Mouse (Mus musculus) midbrain, embryonic 12.5 days (tissue): ENCODE results near the gene Tmie. TPM values are rescaled to one million over a fixed set of nuclear protein-coding genes. Genes with fewer than 3 reads are reported as not detected.

Experiments
- ATAC-seq: fragments of 200-750 bp; cut with Nextera tagmentation; 2 replicates; pipeline ENCODE4 v1.8.0; 2017; ENCODE audit warnings: low read depth, moderate TSS enrichment, moderate library complexity; ENCODE audit not compliant: low FRiP score
- H3K27ac ChIP-seq: fragments of 300-500 bp; sonication (generic); replicated peaks from 2 replicates; pipeline ENCODE4 v1.5.1; 2016; ENCODE audit warnings: mild to moderate bottlenecking
- H3K27me3 ChIP-seq: fragments of 300-500 bp; sonication (generic); 2 replicates; pipeline ENCODE4 v1.6.1; 2016; ENCODE audit warnings: mild to moderate bottlenecking
- H3K36me3 ChIP-seq: fragments of 300-500 bp; sonication (generic); 2 replicates; pipeline ENCODE4 v1.6.1; 2016
- H3K4me1 ChIP-seq: fragments of 300-500 bp; sonication (generic); 2 replicates; pipeline ENCODE4 v1.6.1; 2016
- H3K4me2 ChIP-seq: fragments of 300-500 bp; sonication (generic); replicated peaks from 2 replicates; pipeline ENCODE4 v1.6.1; 2016; ENCODE audit warnings: mild to moderate bottlenecking, moderate library complexity
- H3K4me3 ChIP-seq: fragments of 300-500 bp; sonication (generic); 2 replicates; pipeline ENCODE4 v1.5.1; 2016; ENCODE audit warnings: mild to moderate bottlenecking
- H3K9ac ChIP-seq: fragments of 300-500 bp; sonication (generic); replicated peaks from 2 replicates; pipeline ENCODE4 v1.6.1; 2016; ENCODE audit warnings: mild to moderate bottlenecking, moderate library complexity
- H3K9me3 ChIP-seq: fragments of 300-500 bp; sonication (generic); 2 replicates; pipeline ENCODE4 v1.6.1; 2016; ENCODE audit warnings: mild to moderate bottlenecking
- whole genome bisulfite sequencing: fragments of 180-500 bp; shearing (Covaris S2); methylation state at CpG from one replicate; pipeline ENCODE4 v1.1.7; 2016; 5-methylcytosine and 5-hydroxymethylcytosine counted together
- polyA plus RNA-seq: library from polyadenylated mRNA; unstranded; fragments of >200 nt; fragmentation: Nextera tagmentation; extraction: Ambion mirVana; gene quantifications from 2 replicates; pipeline ENCODE4 v1.2.1, GENCODE M21; 2016

Gene Tmie
- polyA plus RNA-seq: 0.17 and 0.24 TPM in 2 replicates

- Histone ChIP-seq H3K27me3 (peaks cover 52% of the 10 kb centered on the region), H3K27ac (no peak within 1 kb of the TSS), H3K4me3 (peak within 1 kb of the TSS; percentile 43), H3K4me2 (peak within 1 kb of the TSS; percentile 65), H3K36me3 (no peaks in the 10 kb centered on the region), H3K4me1 (peaks cover 17% of the 10 kb centered on the region), H3K9me3 (no peaks in the 10 kb centered on the region), H3K9ac (peak within 1 kb of the TSS; percentile 11; the same call in 1 of the 2 replicates)
- ATAC-seq: no peak
- WGBS: 1% methylated on average over 39 of the region's 57 CpGs
These were observed at the start of gene Tmie for GRCm38 (mm10) chr9:110879998-110880561. Gene Tmie, minus strand, starts transcription at chr9:110880113.

DNA sequence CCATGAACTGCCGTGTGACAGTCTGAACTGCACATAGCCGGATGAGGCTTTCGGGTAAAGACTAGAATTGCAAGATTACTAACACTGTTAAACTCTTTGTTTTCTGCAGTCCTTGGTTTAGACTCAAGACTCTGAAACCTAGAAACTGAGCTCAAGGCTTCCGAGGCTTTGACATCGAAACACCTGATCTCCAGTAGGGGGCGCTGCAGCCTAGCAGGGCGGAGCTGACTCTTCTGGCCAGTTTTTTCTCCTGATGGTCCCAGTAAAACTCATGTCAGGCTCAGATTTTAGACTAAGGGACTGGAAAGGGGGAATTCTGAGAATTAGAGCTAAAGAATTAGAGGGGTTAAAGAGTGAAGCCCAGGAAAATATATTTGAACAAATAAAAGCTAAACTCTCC lies 42.8 kb upstream of the Tmie start:
- Histone ChIP-seq H3K4me2 (no peak overlapping the region), H3K4me3 (no peak overlapping the region), H3K36me3 (no peaks in the 10 kb centered on the region), H3K9ac (no peak overlapping the region), H3K27ac (no peak overlapping the region), H3K9me3 (no peaks in the 10 kb centered on the region), H3K4me1 (no peaks in the 10 kb centered on the region), H3K27me3 (0 out of 2 replicates have a peak, but pooled peaks cover 4% of the 10 kb centered on the region)
- 19% methylated on average over 7 of the region's 7 CpGs for WGBS
- ATAC-seq: no peak

DNA sequence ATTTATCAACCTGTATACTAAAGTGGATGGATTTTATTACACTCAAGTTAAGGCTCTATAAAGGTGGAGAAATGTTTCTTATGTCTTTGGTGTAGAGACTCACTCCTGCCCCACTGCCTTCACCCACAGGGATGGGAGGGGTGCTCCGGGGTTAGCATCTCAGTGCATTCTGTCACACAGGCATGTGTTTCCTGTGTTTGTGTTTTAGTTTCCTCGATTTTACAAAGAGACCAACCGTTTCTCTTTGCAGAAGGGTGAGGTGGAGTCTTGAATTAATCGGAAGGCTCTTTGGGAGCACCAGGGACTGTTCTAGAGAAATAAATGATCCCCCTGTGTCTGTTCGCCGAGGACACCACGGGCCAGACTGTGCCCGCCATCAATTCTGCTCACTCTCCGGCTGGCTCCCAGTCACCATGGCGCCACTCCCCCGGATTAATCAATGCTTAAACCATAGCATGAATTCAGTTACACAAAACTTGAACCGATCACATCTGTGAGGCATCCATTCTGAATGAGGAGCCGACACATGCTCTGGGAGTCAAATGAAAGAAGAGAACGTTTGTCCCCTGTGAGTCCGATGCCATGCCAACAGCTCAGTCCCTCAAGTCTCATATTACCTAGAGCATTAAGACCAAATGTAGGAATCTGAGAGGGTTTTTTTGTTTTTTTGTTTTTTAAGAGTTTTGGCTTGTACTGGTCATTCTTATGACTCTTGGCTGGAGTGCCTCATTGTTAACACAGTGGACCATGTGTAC lies 40.9 kb upstream of the Tmie start:
- H3K27ac ChIP-seq: no peak overlapping the region
- H3K4me1 ChIP-seq: no peaks in the 10 kb centered on the region
- 68% methylated on average over 15 of the region's 15 CpGs for WGBS
- H3K9ac ChIP-seq: no peak overlapping the region
- H3K27me3 ChIP-seq: peaks cover 4% of the 10 kb centered on the region; the same call in 1 of the 2 replicates
- no peaks in the 10 kb centered on the region for H3K36me3 ChIP-seq
- ATAC-seq: no peak
- H3K4me3 ChIP-seq: no peak overlapping the region
- H3K9me3 ChIP-seq: no peaks in the 10 kb centered on the region
- H3K4me2 ChIP-seq: no peak overlapping the region

DNA sequence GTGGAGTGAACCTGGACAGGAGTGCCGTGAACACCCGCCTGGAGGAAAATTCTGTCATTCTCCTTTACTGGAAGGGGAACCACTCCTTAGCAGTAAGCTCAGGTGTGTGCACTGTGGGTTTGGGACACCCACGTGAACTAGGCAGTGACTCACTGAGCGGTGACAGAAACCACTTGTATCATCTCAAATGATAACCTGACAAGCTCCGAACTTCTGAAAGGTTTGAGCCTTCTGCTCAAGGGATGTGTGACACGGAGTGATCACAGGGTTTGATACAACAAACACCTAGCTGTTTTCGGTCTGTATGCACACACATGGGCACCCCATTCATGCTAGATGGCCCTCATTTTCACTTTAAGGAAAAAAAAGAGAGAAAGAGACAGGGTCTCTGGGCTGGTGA lies 36.9 kb upstream of the Tmie start, which contains the start of gene Fam240a:
Gene Fam240a, minus strand, starts transcription at position 76 of the 400 bp plus-strand sequence.
- Histone ChIP-seq H3K4me2 (no peak within 1 kb of the TSS), H3K4me3 (no peak within 1 kb of the TSS), H3K9me3 (no peaks in the 10 kb centered on the region), H3K27me3 (no peaks in the 10 kb centered on the region; the same call in 1 of the 2 replicates), H3K9ac (no peak within 1 kb of the TSS), H3K27ac (no peak within 1 kb of the TSS), H3K36me3 (no peaks in the 10 kb centered on the region), H3K4me1 (no peaks in the 10 kb centered on the region)
- 92% methylated on average over 7 of the region's 7 CpGs for WGBS
- no peak for ATAC-seq

DNA sequence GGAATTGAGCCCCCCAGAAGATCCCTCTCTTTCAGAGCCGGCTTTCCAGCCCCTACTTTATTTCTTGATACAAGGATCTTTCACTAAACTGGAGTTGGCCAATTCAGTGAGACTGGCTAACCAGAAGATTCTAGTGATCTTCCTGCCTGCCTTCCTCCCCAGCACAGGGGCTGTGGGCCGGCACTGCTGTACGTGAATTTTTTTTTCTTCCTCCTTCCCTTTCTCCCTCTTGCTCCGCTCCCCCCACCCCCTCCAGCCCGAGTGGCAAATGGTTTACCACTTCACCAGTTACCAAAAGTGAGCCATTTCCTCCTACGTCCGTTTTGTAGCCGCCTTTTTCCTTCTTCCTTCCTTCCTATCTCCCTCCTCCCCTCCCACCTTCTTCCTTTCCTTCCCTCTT lies 35.6 kb upstream of the Tmie start:
- Histone ChIP-seq H3K36me3 (no peaks in the 10 kb centered on the region), H3K27ac (no peak overlapping the region), H3K4me1 (no peaks in the 10 kb centered on the region), H3K4me2 (no peak overlapping the region), H3K9ac (no peak overlapping the region), H3K9me3 (no peaks in the 10 kb centered on the region), H3K27me3 (no peaks in the 10 kb centered on the region; the same call in 1 of the 2 replicates), H3K4me3 (no peak overlapping the region)
- no peak for ATAC-seq
- 80% methylated on average over 8 of the region's 8 CpGs for WGBS

- H3K4me2 ChIP-seq: no peak overlapping the region
- no peak for ATAC-seq
- H3K4me1 ChIP-seq: no peaks in the 10 kb centered on the region
- no peaks in the 10 kb centered on the region for H3K9me3 ChIP-seq
- no peaks in the 10 kb centered on the region; the same call in 1 of the 2 replicates for H3K27me3 ChIP-seq
- no peak overlapping the region for H3K27ac ChIP-seq
- no peak overlapping the region for H3K9ac ChIP-seq
- no peak overlapping the region for H3K4me3 ChIP-seq
- WGBS: 58% methylated on average over 21 of the region's 21 CpGs
- H3K36me3 ChIP-seq: no peaks in the 10 kb centered on the region
These were observed 34.8 kb upstream of the Tmie start for GRCm38 (mm10) chr9:110914631-110915236.

DNA sequence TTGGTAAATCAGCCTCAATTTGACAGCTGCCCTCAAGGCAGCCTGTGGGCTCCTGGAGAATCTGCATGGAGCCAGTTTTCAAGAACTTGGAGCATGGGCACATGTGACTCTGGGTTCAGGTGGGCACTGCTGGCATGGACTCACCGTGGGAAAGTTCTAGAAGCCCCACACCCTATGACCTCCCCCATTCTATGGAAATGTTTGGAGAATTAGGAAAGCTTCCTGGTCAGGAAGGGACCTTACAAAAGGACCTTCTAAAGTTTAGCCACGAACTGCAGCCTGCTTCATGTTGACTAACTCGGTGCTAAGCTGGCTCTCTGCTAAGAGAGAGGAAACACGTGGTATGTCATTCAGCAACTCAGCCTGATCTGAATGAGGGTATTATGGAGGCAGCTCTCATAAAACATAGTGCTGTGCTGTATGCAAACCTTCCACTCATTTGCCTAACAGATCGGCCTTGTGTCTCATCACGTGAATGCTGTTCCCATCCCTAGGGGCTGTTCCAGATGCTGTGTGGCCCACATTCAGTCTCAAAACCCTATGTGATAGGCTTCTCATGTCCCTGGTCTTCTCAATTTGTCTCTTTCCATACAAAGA lies 29.6 kb upstream of the Tmie start:
- Histone ChIP-seq H3K9ac (no peak overlapping the region), H3K4me1 (no peaks in the 10 kb centered on the region), H3K4me2 (no peak overlapping the region), H3K4me3 (no peak overlapping the region), H3K36me3 (no peaks in the 10 kb centered on the region), H3K27ac (no peak overlapping the region), H3K9me3 (no peaks in the 10 kb centered on the region), H3K27me3 (no peaks in the 10 kb centered on the region)
- no peak for ATAC-seq
- WGBS: 86% methylated on average over 6 of the region's 6 CpGs

- no peaks in the 10 kb centered on the region for H3K4me1 ChIP-seq
- 91% methylated on average over 3 of the region's 3 CpGs for WGBS
- H3K27ac ChIP-seq: no peak overlapping the region
- no peak overlapping the region for H3K4me2 ChIP-seq
- H3K9ac ChIP-seq: no peak overlapping the region
- no peak overlapping the region for H3K4me3 ChIP-seq
- H3K27me3 ChIP-seq: no peaks in the 10 kb centered on the region
- ATAC-seq: no peak
- no peaks in the 10 kb centered on the region for H3K36me3 ChIP-seq
- no peaks in the 10 kb centered on the region for H3K9me3 ChIP-seq
These were observed 28.7 kb upstream of the Tmie start for GRCm38 (mm10) chr9:110908631-110909016.

DNA sequence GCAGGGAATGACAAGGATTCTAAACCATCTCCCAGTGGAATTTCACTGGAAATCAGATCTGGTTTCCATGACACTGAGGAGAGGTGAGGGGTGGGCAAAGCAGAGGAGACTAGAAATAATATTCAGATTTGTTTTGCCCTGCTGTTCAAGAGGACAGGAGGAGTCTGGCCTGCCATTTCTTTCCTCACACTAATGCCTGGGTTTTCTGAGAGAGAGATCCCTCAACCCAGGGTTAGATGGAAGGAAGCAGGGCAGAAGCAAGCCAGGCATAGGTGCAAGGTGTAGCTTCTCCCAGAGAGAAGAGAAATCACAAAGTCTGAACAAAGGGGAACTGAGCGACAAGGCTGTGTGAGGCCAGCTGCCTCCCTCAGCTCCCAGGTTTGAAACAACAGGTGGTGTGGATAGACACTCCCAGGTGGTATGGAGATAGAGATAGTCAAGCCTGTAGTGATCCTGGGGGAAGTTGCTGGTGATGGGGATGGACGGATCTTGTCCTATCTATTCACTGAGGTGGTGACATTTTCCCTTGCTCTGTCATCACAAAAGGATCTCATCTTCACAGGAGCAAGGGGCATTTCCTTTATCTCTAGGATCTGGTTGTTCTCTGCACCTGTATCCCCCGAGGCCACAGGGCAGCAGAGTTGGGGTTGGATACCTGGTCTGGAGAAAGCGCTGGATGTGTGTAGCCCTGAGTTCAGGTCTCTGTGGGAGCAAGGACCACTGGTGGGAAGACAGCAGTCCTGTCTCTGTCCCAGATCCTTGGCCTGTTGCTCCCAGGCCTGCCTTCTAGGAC lies 28.1 kb upstream of the Tmie start:
- no peaks in the 10 kb centered on the region for H3K27me3 ChIP-seq
- H3K4me1 ChIP-seq: no peaks in the 10 kb centered on the region
- no peak overlapping the region for H3K4me2 ChIP-seq
- ATAC-seq: no peak
- no peaks in the 10 kb centered on the region for H3K9me3 ChIP-seq
- no peak overlapping the region for H3K9ac ChIP-seq
- no peak overlapping the region for H3K4me3 ChIP-seq
- H3K27ac ChIP-seq: no peak overlapping the region
- WGBS: 86% methylated on average over 4 of the region's 4 CpGs
- H3K36me3 ChIP-seq: no peaks in the 10 kb centered on the region

DNA sequence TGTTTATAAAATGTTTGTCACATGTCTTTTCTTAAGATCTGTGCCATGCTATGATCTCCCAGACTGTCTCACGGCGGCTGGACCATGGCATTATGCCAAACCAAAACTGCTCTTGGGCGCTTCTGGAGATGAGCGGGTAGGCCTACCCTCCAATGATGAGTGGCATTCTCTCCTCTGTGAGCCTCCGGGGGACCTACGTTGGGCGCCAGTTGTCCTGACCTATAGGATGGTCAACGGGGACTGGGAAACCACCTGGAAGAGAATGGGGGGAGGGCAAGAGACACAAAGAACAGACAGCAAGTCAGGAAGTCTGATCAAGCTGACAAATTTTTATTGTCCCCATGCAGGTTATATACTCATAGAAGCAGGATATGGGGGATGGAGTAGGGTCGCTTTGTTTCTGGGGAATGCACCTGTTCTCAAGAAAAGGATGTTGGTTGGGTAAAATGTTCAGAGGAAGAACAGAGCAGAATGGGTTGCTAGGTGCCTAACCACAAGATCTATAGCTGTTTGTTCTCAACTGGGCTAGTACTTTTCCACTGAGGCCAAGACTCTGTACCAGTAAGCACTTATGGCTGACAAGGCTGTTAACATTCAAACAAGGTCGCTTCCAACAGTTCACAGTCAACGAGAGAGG lies 27.4 kb upstream of the Tmie start:
- 94% methylated on average over 11 of the region's 11 CpGs for WGBS
- Histone ChIP-seq H3K4me2 (no peak overlapping the region), H3K9ac (no peak overlapping the region), H3K27ac (no peak overlapping the region), H3K4me3 (no peak overlapping the region), H3K9me3 (no peaks in the 10 kb centered on the region), H3K27me3 (no peaks in the 10 kb centered on the region), H3K4me1 (no peaks in the 10 kb centered on the region), H3K36me3 (no peaks in the 10 kb centered on the region)
- ATAC-seq: no peak

GRCm38 (mm10) chr9:110902271-110902670 lies 22.4 kb upstream of the Tmie start:
- no peak for ATAC-seq
- Histone ChIP-seq H3K4me3 (no peak overlapping the region), H3K9me3 (no peaks in the 10 kb centered on the region), H3K27me3 (peaks cover 4% of the 10 kb centered on the region), H3K4me2 (no peak overlapping the region), H3K36me3 (no peaks in the 10 kb centered on the region), H3K27ac (no peak overlapping the region), H3K9ac (no peak overlapping the region), H3K4me1 (no peaks in the 10 kb centered on the region)
- 88% methylated on average over 4 of the region's 4 CpGs for WGBS
